Mouse (Mus musculus) liver, adult 2 months (tissue): ENCODE results near the gene Jsrp1. TPM values are rescaled to one million over a fixed set of nuclear protein-coding genes. Genes with fewer than 3 reads are reported as not detected.

Experiments used
- DNase-seq: peaks from one replicate; pipeline ENCODE4 v3.0.0-alpha.2; 2011; ENCODE audit warnings: low read depth, low spot score; ENCODE audit errors: extremely low read depth
- H3K27ac ChIP-seq: fragments of 200-500 bp; replicated peaks from 2 replicates; pipeline ENCODE4 v1.5.1; 2012; ENCODE audit warnings: low read depth, mild to moderate bottlenecking, control low read depth, inconsistent platforms, low read length; ENCODE audit not compliant: insufficient read depth
- H3K27me3 ChIP-seq: fragments of 200-500 bp; 2 replicates; pipeline ENCODE4 v1.6.1; 2012; ENCODE audit warnings: mild to moderate bottlenecking, moderate library complexity, low read length, inconsistent platforms; ENCODE audit not compliant: control insufficient read depth, insufficient read depth
- H3K36me3 ChIP-seq: fragments of 200-500 bp; 2 replicates; pipeline ENCODE4 v1.6.1; 2012; ENCODE audit warnings: low read length, inconsistent platforms; ENCODE audit not compliant: control insufficient read depth, insufficient read depth
- H3K4me1 ChIP-seq: fragments of 200-500 bp; 2 replicates; pipeline ENCODE4 v1.6.1; 2011; ENCODE audit warnings: low read length; ENCODE audit not compliant: control insufficient read depth, insufficient read depth
- H3K4me3 ChIP-seq: fragments of 200-500 bp; 2 replicates; pipeline ENCODE4 v1.5.1; 2011; ENCODE audit warnings: low read depth, mild to moderate bottlenecking, control low read depth, low read length, moderate library complexity; ENCODE audit not compliant: insufficient read depth
- H3K79me2 ChIP-seq: fragments of 200-500 bp; 2 replicates; pipeline ENCODE4 v1.6.1; 2012; ENCODE audit warnings: inconsistent platforms, mild to moderate bottlenecking, low read length, moderate library complexity; ENCODE audit not compliant: control insufficient read depth, insufficient read depth
- H3K9ac ChIP-seq: fragments of 200-500 bp; 2 replicates; pipeline ENCODE4 v1.6.1; 2012; ENCODE audit warnings: low read depth, mild to moderate bottlenecking, control low read depth, inconsistent platforms, low read length
- CTCF ChIP-seq: fragments of 200-500 bp; IDR thresholded peaks from 2 replicates; pipeline ENCODE4 v1.5.1; 2011; ENCODE audit warnings: low read depth, low read length, control low read depth
- POLR2A ChIP-seq: fragments of 200-500 bp; IDR thresholded peaks from 2 replicates; pipeline ENCODE4 v1.6.1; 2011; ENCODE audit warnings: low read length, control low read depth; ENCODE audit not compliant: insufficient read depth; ENCODE audit errors: extremely low read depth
- whole genome bisulfite sequencing: fragments of 180-500 bp; shearing (Covaris S2); methylation state at CpG from one replicate; pipeline ENCODE4 v1.1.7; 2018; 5-methylcytosine and 5-hydroxymethylcytosine counted together
- polyA plus RNA-seq: library from polyadenylated mRNA; depleted of rRNA; stranded (reverse); fragments of >200 nt; gene quantifications from 2 replicates; pipeline ENCODE4 v1.2.3, GENCODE M21; 2012
- total RNA-seq: library from RNA; depleted of rRNA; stranded (reverse); fragments of >200 nt; gene quantifications from 2 replicates; pipeline ENCODE4 v1.2.3, GENCODE M21; 2014

The Jsrp1 gene
- total and polyA plus RNA-seq, 2 experiments, result not detected

DNA sequence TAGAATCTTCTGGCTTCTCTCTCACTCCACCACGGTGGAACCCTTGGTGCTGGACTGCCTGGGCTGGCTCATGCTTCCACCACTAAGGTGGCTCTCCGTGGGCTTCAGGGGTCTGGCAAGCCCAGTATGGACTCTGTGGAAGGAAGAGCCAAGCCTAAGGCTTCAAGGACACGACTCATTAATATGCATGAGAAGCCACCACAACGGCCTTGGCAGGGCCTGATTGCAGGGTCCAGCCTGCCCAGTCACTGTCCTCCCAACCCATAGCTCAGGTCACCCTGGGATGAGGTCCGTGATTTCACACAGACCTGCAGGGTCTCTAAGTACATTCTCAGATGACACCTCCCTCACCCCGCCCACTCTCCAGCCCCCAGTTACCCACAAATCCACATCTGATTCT is 26.6 kb upstream of the Jsrp1 start:
- Histone ChIP-seq H3K36me3 (no peaks in the 10 kb centered on the region), H3K27me3 (peaks cover 11% of the 10 kb centered on the region), H3K27ac (no peak overlapping the region), H3K4me3 (no peak overlapping the region), H3K9ac (no peak overlapping the region), H3K4me1 (no peaks in the 10 kb centered on the region), H3K79me2 (no peaks in the 10 kb centered on the region)
- no peak for DNase-seq
- TF ChIP-seq POLR2A, result no peak
- no peak for TF ChIP-seq CTCF
- WGBS, result 63% methylated on average over 6 of the region's 6 CpGs

GRCm38 (mm10) chr10:80838346-80838912 is 25.1 kb upstream of the Jsrp1 start:
- no peaks in the 10 kb centered on the region for H3K4me1 ChIP-seq
- TF ChIP-seq POLR2A, result no peak
- no peak for TF ChIP-seq CTCF
- no peak overlapping the region for H3K4me3 ChIP-seq
- 73% methylated on average over 2 of the region's 2 CpGs for WGBS
- DNase-seq, result no peak
- peaks cover 15% of the 10 kb centered on the region for H3K27me3 ChIP-seq
- no peaks in the 10 kb centered on the region for H3K79me2 ChIP-seq
- no peak overlapping the region for H3K27ac ChIP-seq
- no peaks in the 10 kb centered on the region for H3K36me3 ChIP-seq
- H3K9ac ChIP-seq, result no peak overlapping the region

- TF ChIP-seq POLR2A, result no peak
- TF ChIP-seq CTCF, result no peak
- Histone ChIP-seq H3K27ac (no peak overlapping the region), H3K79me2 (no peaks in the 10 kb centered on the region), H3K4me1 (no peaks in the 10 kb centered on the region), H3K36me3 (no peaks in the 10 kb centered on the region), H3K4me3 (no peak overlapping the region), H3K9ac (no peak overlapping the region), H3K27me3 (peaks cover 15% of the 10 kb centered on the region)
- 50% methylated on average over 2 of the region's 2 CpGs for WGBS
- no peak for DNase-seq
These were observed 24.5 kb upstream of the Jsrp1 start for GRCm38 (mm10) chr10:80837827-80838226.

- TF ChIP-seq CTCF, result no peak
- TF ChIP-seq POLR2A, result no peak
- H3K4me3 ChIP-seq, result no peak overlapping the region
- no peak overlapping the region for H3K9ac ChIP-seq
- 58% methylated on average over 7 of the region's 7 CpGs for WGBS
- no peaks in the 10 kb centered on the region for H3K79me2 ChIP-seq
- no peak for DNase-seq
- H3K27ac ChIP-seq, result no peak overlapping the region
- H3K36me3 ChIP-seq, result no peaks in the 10 kb centered on the region
- peaks cover 15% of the 10 kb centered on the region for H3K27me3 ChIP-seq
- no peaks in the 10 kb centered on the region for H3K4me1 ChIP-seq
These were observed 23.7 kb upstream of the Jsrp1 start for GRCm38 (mm10) chr10:80836949-80837379.

DNA sequence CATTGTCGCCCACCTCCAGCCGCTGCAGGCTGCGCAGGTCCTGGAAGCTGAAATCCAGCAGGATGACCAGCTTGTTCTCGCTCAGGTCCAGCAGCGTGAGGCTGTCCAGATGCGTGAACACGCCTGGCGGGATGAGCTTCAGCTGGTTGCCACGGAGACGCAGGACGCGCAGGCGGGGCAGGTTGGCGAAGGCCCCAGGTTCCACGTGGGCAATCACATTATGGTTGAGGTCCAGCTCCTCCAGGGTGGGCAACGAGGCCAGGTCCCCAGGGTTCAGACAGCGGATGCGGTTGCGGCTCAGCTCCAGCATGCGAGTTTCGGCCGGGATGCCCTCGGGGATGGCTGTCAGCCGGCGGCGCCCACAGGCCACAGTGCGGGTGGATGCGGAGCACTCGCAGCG is 22.3 kb upstream of the Jsrp1 start:
- TF ChIP-seq POLR2A (no peak), CTCF (no peak)
- H3K9ac ChIP-seq, result no peak overlapping the region

GRCm38 (mm10) chr10:80832818-80833217 is 19.5 kb upstream of the Jsrp1 start:
- Histone ChIP-seq H3K27me3 (peaks cover 15% of the 10 kb centered on the region), H3K4me1 (peaks cover 24% of the 10 kb centered on the region), H3K4me3 (no peak overlapping the region), H3K9ac (no peak overlapping the region), H3K27ac (no peak overlapping the region), H3K79me2 (peaks cover 4% of the 10 kb centered on the region; the same call in 1 of the 2 replicates), H3K36me3 (peaks cover 8% of the 10 kb centered on the region)
- WGBS, result 75% methylated on average over 7 of the region's 7 CpGs
- DNase-seq, result no peak
- no peak for TF ChIP-seq POLR2A
- no peak for TF ChIP-seq CTCF

More for the DNA sequence above, 22.3 kb upstream of the Jsrp1 start:
- Histone ChIP-seq H3K36me3 (no peaks in the 10 kb centered on the region), H3K27me3 (peaks cover 15% of the 10 kb centered on the region), H3K4me3 (no peak overlapping the region), H3K4me1 (peaks cover 3% of the 10 kb centered on the region), H3K27ac (no peak overlapping the region), H3K79me2 (no peaks in the 10 kb centered on the region)
- 58% methylated on average over 30 of the region's 30 CpGs for WGBS
- no peak for DNase-seq
